Mouse (Mus musculus): ENCODE measurements at regions not wholly inside any gene's neighbourhood (a gene's known extent, or its start where the extent isn't known, plus 50 kb on each side); places are given as distances from the start of the nearest gene placed in this dataset.

- peak; percentile 32 for DNase-seq
These were observed 87.0 kb upstream of the Itprid2 start for GRCm38 (mm10) chr2:79548039-79548600.

- no peak for DNase-seq
These were observed 85.4 kb upstream of the Itprid2 start for GRCm38 (mm10) chr2:79549781-79550180.

- DNase-seq = peak; percentile 16
These were observed 84.7 kb upstream of the Itprid2 start for GRCm38 (mm10) chr2:79550432-79550831.

GRCm38 (mm10) chr2:79552481-79552880 is 82.7 kb upstream of the Itprid2 start:
- DNase-seq = no peak

GRCm38 (mm10) chr2:79555395-79555794 is 79.8 kb upstream of the Itprid2 start:
- DNase-seq = no peak

- no peak for DNase-seq
These were observed 77.8 kb upstream of the Itprid2 start for GRCm38 (mm10) chr2:79557361-79557760.

GRCm38 (mm10) chr2:79566280-79566933 is 68.7 kb upstream of the Itprid2 start:
- DNase-seq = no peak

GRCm38 (mm10) chr2:79567413-79567934 is 67.7 kb upstream of the Itprid2 start:
- DNase-seq = no peak

GRCm38 (mm10) chr2:79569663-79570062 is 65.5 kb upstream of the Itprid2 start:
- DNase-seq = no peak

- DNase-seq = no peak
These were observed 63.2 kb upstream of the Itprid2 start for GRCm38 (mm10) chr2:79571910-79572309.

GRCm38 (mm10) chr2:79575074-79575473 is 60.1 kb upstream of the Itprid2 start:
- DNase-seq = no peak

- DNase-seq = no peak
These were observed 50.0 kb upstream of the Itprid2 start for GRCm38 (mm10) chr2:79585022-79585774.

Measured in thymus, postnatal 4 days (tissue).